Mouse (Mus musculus) hindlimb bud, embryonic 11.5 days (tissue): ENCODE results near the gene Fbxw4.
"Not testable (repeated sequence)": the region's sequence is repeated elsewhere in the genome, so short reads cannot be mapped to it uniquely, and the experiment has no call there.

Experiments used
- DNase-seq: peaks from one replicate; pipeline ENCODE4 v3.0.0-alpha.2; 2012; ENCODE audit warnings: low read depth, low spot score; ENCODE audit errors: extremely low spot score

Gene Fbxw4

GRCm38 (mm10) chr19:45581257-45581656, 78.9 kb downstream of the Fbxw4 start:
- no peak for DNase-seq

DNA sequence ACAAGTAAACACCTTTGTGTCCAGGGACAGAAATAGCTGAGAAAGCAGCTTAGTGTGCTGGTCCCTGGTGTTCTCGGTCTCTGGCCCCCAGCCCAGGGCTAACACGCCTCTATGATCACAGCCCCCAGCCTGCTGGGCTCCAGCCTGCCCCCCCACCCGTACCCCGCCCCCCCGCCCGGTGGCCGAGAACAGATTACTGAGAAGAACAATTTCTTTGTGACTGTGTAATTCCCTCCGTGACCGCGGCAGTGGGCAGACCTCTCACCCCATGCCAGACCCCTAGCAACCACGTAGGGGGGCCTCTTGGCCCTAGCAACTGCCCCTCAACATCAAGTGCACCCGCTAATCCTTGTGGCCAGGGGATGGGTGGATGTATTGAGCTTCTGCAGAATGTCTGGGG, 79.9 kb downstream of the Fbxw4 start:
- DNase-seq: no peak

DNA sequence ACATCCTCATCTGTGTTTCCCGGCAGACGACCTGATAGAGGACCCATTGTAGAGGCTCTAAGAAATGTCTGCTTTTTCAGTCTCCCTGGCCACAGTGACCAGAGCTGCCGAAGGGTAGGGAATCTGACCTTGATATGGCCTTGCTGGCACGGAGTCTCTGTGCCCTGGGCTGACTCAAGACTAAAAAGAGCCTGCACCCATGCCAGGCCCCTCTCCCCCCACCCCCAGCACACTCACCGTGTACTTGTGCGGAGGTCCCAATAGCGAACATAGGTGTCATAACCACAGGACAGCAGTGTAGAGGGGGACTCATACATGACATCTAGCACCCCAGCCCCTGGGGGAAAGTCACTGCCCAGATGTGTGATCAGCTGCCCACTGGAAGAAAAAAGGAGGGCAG, 80.7 kb downstream of the Fbxw4 start:
- no peak for DNase-seq

DNA sequence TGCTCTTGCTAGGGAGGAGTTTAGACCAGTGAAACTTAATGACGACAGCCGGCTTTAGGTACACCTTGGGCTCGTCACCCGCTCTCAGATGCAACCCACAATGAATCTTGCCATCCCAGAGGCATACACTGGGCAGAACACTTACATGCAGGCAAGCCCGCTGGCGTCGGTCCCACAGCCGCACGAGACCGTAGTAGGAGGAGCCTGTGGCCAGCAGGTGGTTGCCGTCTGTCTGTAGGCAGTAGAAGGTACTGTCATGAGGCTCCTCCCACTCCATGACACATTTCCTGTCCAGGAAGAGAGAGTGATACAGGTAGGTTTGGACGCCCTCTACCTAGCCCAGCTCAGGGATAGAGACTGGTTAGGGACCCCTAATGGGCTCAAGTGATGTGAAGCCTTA, 81.1 kb downstream of the Fbxw4 start:
- no peak for DNase-seq

DNA sequence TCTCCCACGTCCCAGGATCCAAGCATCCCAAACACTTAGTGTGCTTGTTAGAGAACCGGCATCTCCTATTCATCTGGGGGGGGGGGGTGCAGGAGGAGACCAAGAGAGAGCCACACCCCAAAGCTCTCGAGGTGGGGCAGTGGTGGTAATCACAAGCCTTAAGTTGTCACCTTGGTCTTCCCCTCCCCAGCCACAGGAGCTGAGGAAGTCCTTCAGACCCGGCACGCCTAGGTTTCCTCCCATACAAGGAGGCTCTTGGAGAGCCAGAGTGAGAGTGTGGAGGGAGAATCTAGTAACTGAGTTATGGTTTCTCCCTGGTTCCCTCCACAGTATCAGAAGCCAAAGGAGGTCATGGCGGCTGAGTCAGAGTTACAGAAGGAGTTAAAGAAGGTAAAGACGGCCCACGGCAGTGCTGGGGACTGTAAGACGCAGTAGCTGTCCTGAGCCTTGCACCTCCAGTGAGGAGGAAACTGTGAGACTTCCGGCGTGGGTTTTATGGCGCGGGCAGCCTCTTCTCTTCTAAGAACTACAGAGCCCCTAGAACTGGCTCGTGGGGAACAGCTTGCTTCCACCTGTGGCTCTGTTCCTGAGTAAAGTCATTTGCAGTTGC, 82.9 kb downstream of the Fbxw4 start:
- no peak for DNase-seq

- DNase-seq: no peak
Measured at GRCm38 (mm10) chr19:45575632-45576001, 84.5 kb downstream of the Fbxw4 start.

DNA sequence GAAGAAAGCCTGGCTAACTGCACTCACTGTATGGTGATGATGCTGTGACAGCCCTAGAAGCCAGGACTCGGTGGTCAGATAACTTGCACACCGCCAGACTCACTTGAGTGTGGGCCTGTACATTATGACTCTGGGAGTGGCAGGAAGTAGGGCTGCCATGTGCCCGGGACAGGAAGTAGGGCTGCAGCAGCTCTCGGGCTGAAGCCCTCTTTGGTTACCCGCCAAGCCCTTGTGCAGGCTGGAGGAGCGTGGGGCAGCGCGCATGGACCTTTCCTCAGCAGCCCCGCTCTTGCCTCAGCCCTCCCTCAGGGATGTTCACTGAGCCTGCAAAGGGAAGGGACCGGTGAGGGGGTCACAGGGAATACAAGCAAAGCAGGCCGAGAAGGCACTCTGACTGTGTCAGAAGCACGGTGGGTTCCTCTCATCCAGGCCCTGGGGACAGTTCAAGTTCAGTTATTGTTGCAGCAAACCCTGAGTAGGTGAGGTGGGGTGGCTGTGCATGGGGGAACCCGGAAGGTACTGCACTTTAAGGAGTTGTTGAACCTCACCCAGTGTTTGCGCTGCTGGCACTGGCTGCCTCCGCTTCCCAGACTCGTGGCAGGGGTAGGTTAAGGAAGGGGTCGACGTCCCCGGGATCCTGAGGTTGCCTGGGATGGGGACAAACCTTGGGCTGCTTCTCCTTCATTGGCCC, 85.0 kb downstream of the Fbxw4 start:
- no peak for DNase-seq

DNA sequence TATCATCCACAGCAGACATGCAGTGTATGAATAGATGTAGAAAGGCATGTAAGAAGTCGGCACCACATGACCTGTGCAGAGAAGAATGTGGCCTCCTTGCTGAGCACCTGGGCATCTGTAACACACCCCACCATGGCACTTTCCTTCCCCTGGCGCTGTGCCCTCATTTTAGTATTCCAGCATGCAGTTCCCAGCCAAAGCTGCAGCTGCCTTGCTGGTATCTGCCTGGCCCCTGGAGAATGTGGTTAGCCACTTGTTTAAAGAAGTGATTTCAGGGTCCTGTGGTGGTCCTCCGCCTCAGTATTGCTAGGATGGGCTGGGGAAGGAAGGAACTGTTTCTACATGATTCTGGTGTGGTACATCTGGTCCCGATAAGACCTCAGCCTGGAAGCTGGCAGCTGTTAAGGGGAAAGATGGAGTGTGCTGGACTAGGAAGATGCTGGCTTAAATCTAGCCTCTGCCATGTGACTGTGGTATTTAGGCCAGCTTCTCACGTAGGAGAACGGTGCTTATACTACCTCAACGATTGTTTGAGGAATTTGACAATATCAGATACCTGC, 85.7 kb downstream of the Fbxw4 start:
- no peak for DNase-seq

DNA sequence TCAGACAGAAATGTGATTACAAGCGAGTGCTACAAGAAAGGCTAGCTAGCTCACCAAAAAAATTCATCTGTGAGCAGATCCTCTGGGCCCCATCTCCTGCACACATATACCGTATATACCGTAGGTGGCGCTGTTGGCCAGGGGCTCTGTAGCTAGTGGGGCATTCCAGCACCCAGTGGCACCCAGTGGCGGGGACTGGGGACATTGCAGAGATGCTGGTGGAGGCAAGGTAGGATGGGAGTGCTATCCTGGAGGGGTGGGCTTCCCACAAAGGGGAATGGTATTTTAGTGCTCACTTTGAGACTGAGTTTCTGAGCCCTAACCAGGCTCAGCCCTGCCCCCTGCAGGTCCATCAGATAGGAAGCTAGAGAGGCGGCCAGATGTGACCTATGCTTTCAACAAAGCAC, 86.2 kb downstream of the Fbxw4 start:
- no peak for DNase-seq

GRCm38 (mm10) chr19:45573033-45573432, 87.1 kb downstream of the Fbxw4 start:
- no peak for DNase-seq

- no peak for DNase-seq
Measured at GRCm38 (mm10) chr19:45567367-45567766, 92.7 kb downstream of the Fbxw4 start.

GRCm38 (mm10) chr19:45565925-45566715, 94.0 kb downstream of the Fbxw4 start:
- no peak for DNase-seq

- DNase-seq: no peak
Measured at GRCm38 (mm10) chr19:45560153-45560890, 99.8 kb downstream of the Fbxw4 start, which contains the start of the genes Poll and Gm17018. Gene Poll (minus strand): TSS chr19:45560531. Gene Gm17018 (plus strand): TSS chr19:45560615.

DNA sequence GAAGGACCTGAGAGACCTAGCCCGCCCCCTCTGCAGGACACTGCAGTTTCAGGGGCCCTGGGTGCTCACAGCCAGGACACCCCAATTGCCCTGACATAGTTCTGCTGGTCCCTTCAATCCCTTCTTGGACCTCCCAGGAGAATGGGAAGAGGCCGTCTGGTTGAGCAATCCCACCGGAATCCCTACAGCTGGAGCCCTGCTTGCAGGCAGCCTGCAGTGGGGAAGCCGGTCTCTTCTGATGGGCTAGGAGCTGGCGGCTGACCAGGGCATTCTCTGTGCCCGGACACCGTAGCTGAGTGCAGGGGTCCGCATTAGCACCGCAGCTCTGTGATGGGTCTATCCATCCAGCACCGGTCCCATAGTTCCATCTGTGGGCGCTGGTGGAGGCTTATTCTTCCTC, 106.0 kb downstream of the Fbxw4 start:
- DNase-seq: no peak

DNA sequence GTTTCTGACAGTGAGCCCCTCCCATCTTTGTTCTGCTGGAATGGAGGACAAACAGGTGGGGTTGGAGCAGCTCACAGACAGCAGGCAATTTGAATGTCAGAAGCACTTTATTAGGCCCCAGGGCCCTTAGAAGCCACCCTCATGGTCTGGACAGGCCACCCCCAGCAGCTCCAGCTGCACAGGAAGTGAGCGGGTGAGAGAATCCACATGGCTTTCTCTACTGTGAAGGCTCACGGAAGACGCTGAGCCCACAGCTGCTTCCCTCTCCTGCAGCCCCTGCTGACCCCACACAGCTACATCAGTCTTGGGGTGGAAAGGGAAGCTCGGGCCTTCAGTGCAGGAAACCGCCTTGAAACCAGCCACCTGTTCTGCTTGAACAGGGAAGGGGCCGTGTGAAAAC, 107.9 kb downstream of the Fbxw4 start:
- no peak for DNase-seq

DNA sequence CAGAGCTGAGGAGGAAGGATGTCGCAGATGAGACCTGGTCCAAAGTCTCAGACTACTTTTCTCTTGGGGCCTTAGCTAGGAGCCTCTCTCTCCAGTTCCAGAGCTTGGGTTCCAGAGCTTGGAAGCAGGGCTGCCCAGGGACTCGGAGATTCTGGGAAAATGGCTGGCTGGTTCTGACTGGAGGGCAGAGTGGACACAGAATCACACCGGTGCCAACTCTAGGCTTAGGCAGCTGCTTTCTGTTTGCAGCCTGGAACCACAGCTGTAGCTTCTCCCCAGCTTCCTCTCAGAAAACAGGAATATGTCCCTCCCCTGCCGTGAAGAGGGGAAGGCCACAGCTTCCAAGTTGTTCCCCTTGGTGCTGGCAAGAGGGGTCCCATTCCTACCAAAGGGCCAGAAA, 110.2 kb downstream of the Fbxw4 start:
- DNase-seq: no peak

GRCm38 (mm10) chr19:45549128-45549915, 110.8 kb downstream of the Fbxw4 start:
- no peak for DNase-seq

- DNase-seq: not testable (repeated sequence)
Measured at GRCm38 (mm10) chr19:45548196-45548595, 111.9 kb downstream of the Fbxw4 start.

DNA sequence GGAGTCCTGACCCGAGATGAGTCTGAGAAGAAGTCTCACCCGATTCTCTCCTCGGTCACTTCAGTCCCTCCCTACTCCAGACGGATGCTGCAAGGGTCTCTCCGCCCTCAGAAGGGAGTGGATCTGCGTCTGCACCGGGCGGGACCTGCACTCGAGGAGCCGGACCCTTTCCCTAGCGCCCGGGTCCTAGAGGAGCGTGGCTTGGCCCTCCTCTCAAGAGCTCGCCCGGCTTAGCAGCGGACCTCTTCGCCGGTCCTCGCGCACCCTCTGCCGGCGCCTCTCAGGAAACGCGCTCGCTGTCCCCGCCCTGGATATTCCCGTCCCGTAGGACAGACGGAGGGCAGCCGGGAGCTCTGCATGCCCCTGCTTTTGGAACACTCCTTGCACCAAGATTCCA, 115.2 kb downstream of the Fbxw4 start:
- peak; percentile 47 for DNase-seq
